ENCODE assay signal across 8 mouse cellular contexts in genomic region chr17:22866845-22867481, GRCm38 (mm10). TPM values are rescaled to one million over a fixed set of nuclear protein-coding genes. Genes with fewer than 3 reads are reported as not detected.
DNase-seq lines count a peak whose midpoint lies in the region; ATAC-seq and TF ChIP-seq lines count a peak whose summit lies in the region.

Gene Zfp945, minus strand, starts transcription at chr17:22867134.

- WGBS in forebrain, embryonic 14.5 days, result 0% methylated on average over 20 of the region's 20 CpGs
- whole genome bisulfite sequencing in liver, embryonic 15.5 days (ENCODE audit: insufficient replicate concordance), result under 1% methylated on average over 20 of the region's 20 CpGs
- under 1% methylated on average over 20 of the region's 20 CpGs for WGBS in neural tube, embryonic 12.5 days

- DNase-seq in ES-E14 (ENCODE audit: low read depth, low spot score), result peak; percentile 58
- DNase-seq in cerebellum, adult 11-12 months, result peak; percentile 31
- DNase-seq in forebrain, embryonic 14.5 days (ENCODE audit: low spot score), result peak; percentile 93
- DNase-seq in heart, postnatal 10 days, result peak; percentile 83 to 86
- peak; percentile 85 to 90 for DNase-seq in kidney, postnatal 4 days

- peak within 1 kb of the TSS; percentile 86 for H3K9ac ChIP-seq in ES-E14 (ENCODE audit: insufficient read depth, low read depth, low read length, poor library complexity, severe bottlenecking)
- peak within 1 kb of the TSS; percentile 73 for H3K9ac ChIP-seq in forebrain, embryonic 14.5 days (ENCODE audit: low read length)
- H3K9ac ChIP-seq in liver, embryonic 15.5 days, result peak within 1 kb of the TSS; percentile 52
- peak within 1 kb of the TSS; percentile 70 for H3K9ac ChIP-seq in neural tube, embryonic 12.5 days

- no peak within 1 kb of the TSS for H3K27ac ChIP-seq in ES-E14 (ENCODE audit: insufficient read depth, low read depth, low read length, poor library complexity, severe bottlenecking)
- peak within 1 kb of the TSS; percentile 49; the same call in 1 of the 2 replicates for H3K27ac ChIP-seq in forebrain, embryonic 14.5 days (ENCODE audit: low read depth, low read length)
- H3K27ac ChIP-seq in liver, embryonic 15.5 days (replicated peaks), result peak within 1 kb of the TSS; percentile 59
- 0 out of 2 replicates have a peak within 1 kb of the TSS, but pooled peaks have one; percentile 47 for H3K27ac ChIP-seq in neural tube, embryonic 12.5 days
- no peak within 1 kb of the TSS for H3K27ac ChIP-seq in testis, adult 2 months (ENCODE audit: control insufficient read depth, insufficient read depth, low read depth, low read length)

- intact Hi-C loops in heart, postnatal 10 days (cut with DNase I), result loop anchor here (5.0 to 10.0 kb wide), 4 partner anchors 50 to 442 kb away; partner anchors contain the start of genes Zfp40 and Zfp946

- H3K36me3 ChIP-seq in ES-E14 (ENCODE audit: control insufficient read depth, insufficient read depth, low read length, poor library complexity, severe bottlenecking), result 0 out of 2 replicates have a peak, but pooled peaks cover 3% of the 10 kb centered on the region
- peaks cover 14% of the 10 kb centered on the region for H3K36me3 ChIP-seq in forebrain, embryonic 14.5 days (ENCODE audit: control insufficient read depth, insufficient read depth, low read length)
- no peaks in the 10 kb centered on the region for H3K36me3 ChIP-seq in liver, embryonic 15.5 days (replicated peaks)
- H3K36me3 ChIP-seq in neural tube, embryonic 12.5 days, result peaks cover 16% of the 10 kb centered on the region
- H3K36me3 ChIP-seq in testis, adult 2 months (ENCODE audit: control insufficient read depth, insufficient read depth, low read length), result no peaks in the 10 kb centered on the region

- no peaks in the 10 kb centered on the region for H3K9me3 ChIP-seq in ES-E14 (ENCODE audit: control insufficient read depth, insufficient read depth, low read depth, low read length)
- no peaks in the 10 kb centered on the region for H3K9me3 ChIP-seq in forebrain, embryonic 14.5 days (replicated peaks; ENCODE audit: control insufficient read depth, low read length)
- H3K9me3 ChIP-seq in liver, embryonic 15.5 days (replicated peaks), result no peaks in the 10 kb centered on the region
- H3K9me3 ChIP-seq in neural tube, embryonic 12.5 days, result no peaks in the 10 kb centered on the region

- in situ Hi-C loops in ES-E14 (cut with MboI; ENCODE audit: low sequenced_read_pairs in 2 of 2, unreplicated experiment in 2 of 2), result no loop called here

- no peak for TF ChIP-seq CTCF in testis, adult 2 months (IDR thresholded peaks at IDR 0.05; ENCODE audit: control insufficient read depth, insufficient read depth, insufficient replicate concordance, low read depth, low read length)

- peak within 1 kb of the TSS; percentile 66 for H3K4me2 ChIP-seq in forebrain, embryonic 14.5 days (ENCODE audit: low read length)
- H3K4me2 ChIP-seq in liver, embryonic 15.5 days, result peak within 1 kb of the TSS; percentile 72
- peak within 1 kb of the TSS; percentile 64 for H3K4me2 ChIP-seq in neural tube, embryonic 12.5 days (replicated peaks)

- H3K4me3 ChIP-seq in ES-E14 (ENCODE audit: insufficient read depth in 1 of 2, low read depth in 1 of 2, low read length in 2 of 2, poor library complexity in 1 of 2, severe bottlenecking in 1 of 2), result peak within 1 kb of the TSS; percentile 84 to 96
- peak within 1 kb of the TSS; percentile 55 for H3K4me3 ChIP-seq in forebrain, embryonic 14.5 days (ENCODE audit: low read depth, low read length)
- peak within 1 kb of the TSS; percentile 62 for H3K4me3 ChIP-seq in liver, embryonic 15.5 days (replicated peaks)
- peak within 1 kb of the TSS; percentile 68 for H3K4me3 ChIP-seq in neural tube, embryonic 12.5 days
- peak within 1 kb of the TSS; percentile 87 for H3K4me3 ChIP-seq in testis, adult 2 months (ENCODE audit: control insufficient read depth, low read depth, low read length)

- peak; percentile 98 for ATAC-seq in forebrain, embryonic 14.5 days
- peak; percentile 84 for ATAC-seq in liver, embryonic 15.5 days (ENCODE audit: insufficient read depth)
- ATAC-seq in neural tube, embryonic 12.5 days (ENCODE audit: low FRiP score, low read depth), result peak; percentile 97

- H3K27me3 ChIP-seq in forebrain, embryonic 14.5 days (replicated peaks; ENCODE audit: control insufficient read depth, insufficient read depth, low read length), result no peaks in the 10 kb centered on the region
- no peaks in the 10 kb centered on the region for H3K27me3 ChIP-seq in liver, embryonic 15.5 days
- no peaks in the 10 kb centered on the region for H3K27me3 ChIP-seq in neural tube, embryonic 12.5 days (replicated peaks)
- H3K27me3 ChIP-seq in testis, adult 2 months (ENCODE audit: control insufficient read depth, insufficient read depth, low read length), result no peaks in the 10 kb centered on the region

- peak; percentile 34; the same call in 1 of the 2 replicates for TF ChIP-seq POLR2A in testis, adult 2 months (IDR thresholded peaks at IDR 0.05; ENCODE audit: control insufficient read depth, low read depth, low read length)

- no peaks in the 10 kb centered on the region for H3K4me1 ChIP-seq in ES-E14 (ENCODE audit: control insufficient read depth in 2 of 2, insufficient read depth in 2 of 2, low read length in 2 of 2, poor library complexity in 1 of 2)
- peaks cover 6% of the 10 kb centered on the region; the same call in 1 of the 2 replicates for H3K4me1 ChIP-seq in forebrain, embryonic 14.5 days (ENCODE audit: control insufficient read depth, insufficient read depth, low read length)
- H3K4me1 ChIP-seq in liver, embryonic 15.5 days (replicated peaks), result peaks cover 12% of the 10 kb centered on the region
- peaks cover 5% of the 10 kb centered on the region; the same call in 1 of the 2 replicates for H3K4me1 ChIP-seq in neural tube, embryonic 12.5 days
- no peaks in the 10 kb centered on the region; the same call in 1 of the 2 replicates for H3K4me1 ChIP-seq in testis, adult 2 months (ENCODE audit: control insufficient read depth, insufficient read depth, low read length)

TF ChIP-seq in ES-E14, 5 proteins besides CTCF, POLR2A, EP300 and RAD21:
- TF ChIP-seq CHD2 (IDR thresholded peaks at IDR 0.05; ENCODE audit: low read depth, low read length) (no peak), ZNF384 (IDR thresholded peaks at IDR 0.05; ENCODE audit: low read depth, low read length) (no peak), HCFC1 (IDR thresholded peaks at IDR 0.05; ENCODE audit: borderline replicate concordance, insufficient read depth, low read length) (no peak), ZC3H11A (IDR thresholded peaks at IDR 0.05; ENCODE audit: borderline replicate concordance, low read depth, low read length) (no peak), MAFK (IDR thresholded peaks at IDR 0.05; ENCODE audit: insufficient read depth, low read depth, low read length) (no peak)

RNA-seq across cellular contexts. Expression of gene Zfp945, which starts in this region (rescaled TPM):
- total RNA-seq in ES-E14 (2012; rRNA removed), result 14.2 and 18.2 TPM in 2 replicates
- 25.5 and 26.0 TPM in 2 replicates for polyA plus RNA-seq in forebrain, embryonic 14.5 days (2014; fragmentation: Nextera tagmentation; extraction: Ambion mirVana)
- total RNA-seq in heart, postnatal 10 days (2021), result 10 to 100 TPM in 1 of 2 experiments, 1 to 10 TPM in 1; 9.4 to 10.5 TPM
- polyA plus RNA-seq in liver, embryonic 15.5 days (2015; fragmentation: Nextera tagmentation; extraction: Ambion mirVana), result 1.8 and 2.0 TPM in 2 replicates
- polyA plus RNA-seq in neural tube, embryonic 12.5 days (2016; fragmentation: Nextera tagmentation; extraction: Ambion mirVana), result 20.9 and 21.8 TPM in 2 replicates
- polyA plus RNA-seq in testis, adult 2 months (2012; rRNA removed), result 0.75 and 0.98 TPM in 2 replicates

Comparison
In these comparisons a context has a peak if more than half of its experiments do, and no peak if none do; other contexts are left out.
1. DNase-seq: peak in every context shown above with its lines; median percentile 93 in forebrain, embryonic 14.5 days; 88 in kidney, postnatal 4 days; 84 in heart, postnatal 10 days; 58 in ES-E14; 31 in cerebellum, adult 11-12 months.
2. H3K27ac ChIP-seq: peak in forebrain, embryonic 14.5 days (single experiment), liver, embryonic 15.5 days (single experiment) and neural tube, embryonic 12.5 days (single experiment); none in ES-E14 (single experiment) and testis, adult 2 months (single experiment).
3. Peak in every context shown above with its lines, with median percentiles within 50 percentile points of each other: H3K4me3 ChIP-seq, H3K9ac ChIP-seq, ATAC-seq and H3K4me2 ChIP-seq.